Mouse (Mus musculus): Measurements from ENCODE around the gene Fam78a. TPM values are rescaled to one million over a fixed set of nuclear protein-coding genes. Genes with fewer than 3 reads are reported as not detected.

Gene Fam78a
- total RNA-seq, 2 experiments from 2014 or later = 23.9 to 25.2 TPM

- no peak for DNase-seq
Observed at GRCm38 (mm10) chr2:32068811-32069607, 15.6 kb downstream of the Fam78a start.

- no peak for DNase-seq
Observed at GRCm38 (mm10) chr2:32066005-32066404, 18.7 kb downstream of the Fam78a start.

- DNase-seq = no peak
Observed at GRCm38 (mm10) chr2:32065371-32065791, 19.3 kb downstream of the Fam78a start.

- peak; percentile 56 for DNase-seq
Observed at GRCm38 (mm10) chr2:32064913-32065312, 19.7 kb downstream of the Fam78a start.

GRCm38 (mm10) chr2:32063451-32064151 is 21.1 kb downstream of the Fam78a start:
- DNase-seq = no peak

GRCm38 (mm10) chr2:32062626-32063410 is 21.8 kb downstream of the Fam78a start:
- no peak for DNase-seq

- no peak for DNase-seq
Observed at GRCm38 (mm10) chr2:32061722-32062505, 22.7 kb downstream of the Fam78a start.

GRCm38 (mm10) chr2:32061189-32061588 is 23.5 kb downstream of the Fam78a start:
- DNase-seq = no peak

GRCm38 (mm10) chr2:32060228-32060805 is 24.3 kb downstream of the Fam78a start:
- DNase-seq = no peak

GRCm38 (mm10) chr2:32059613-32060012 is 25.0 kb downstream of the Fam78a start:
- DNase-seq = no peak

- no peak for DNase-seq
Observed at GRCm38 (mm10) chr2:32058716-32059115, 25.9 kb downstream of the Fam78a start.

GRCm38 (mm10) chr2:32058241-32058640 is 26.4 kb downstream of the Fam78a start:
- no peak for DNase-seq

- DNase-seq = no peak
Observed at GRCm38 (mm10) chr2:32057794-32058193, 26.9 kb downstream of the Fam78a start.

- DNase-seq = no peak
Observed at GRCm38 (mm10) chr2:32057360-32057759, 27.3 kb downstream of the Fam78a start.

- no peak for DNase-seq
Observed at GRCm38 (mm10) chr2:32056524-32056923, 28.1 kb downstream of the Fam78a start.

GRCm38 (mm10) chr2:32055357-32055965 is 29.2 kb downstream of the Fam78a start:
- no peak for DNase-seq

GRCm38 (mm10) chr2:32052418-32052817 is 32.2 kb downstream of the Fam78a start:
- DNase-seq = no peak

- no peak for DNase-seq
Observed at GRCm38 (mm10) chr2:32051791-32052190, 32.9 kb downstream of the Fam78a start.

- no peak for DNase-seq
Observed at GRCm38 (mm10) chr2:32047323-32047722, 37.3 kb downstream of the Fam78a start.

GRCm38 (mm10) chr2:32046009-32046408 is 38.6 kb downstream of the Fam78a start:
- no peak for DNase-seq

- peak; percentile 44 for DNase-seq
Observed at GRCm38 (mm10) chr2:32045375-32045774, 39.3 kb downstream of the Fam78a start.
